Mouse (Mus musculus): ENCODE data around the gene Adam1a. TPM values are rescaled to one million over a fixed set of nuclear protein-coding genes. Genes with fewer than 3 reads are reported as not detected.

Gene Adam1a
- polyA plus RNA-seq, 1 experiment from 2014 or later, result 2.4 TPM

- no peak overlapping the region for H3K9ac ChIP-seq (ENCODE audit: low read depth, low read length)
- H3K9me3 ChIP-seq (ENCODE audit: control insufficient read depth, low read length), result no peaks in the 10 kb centered on the region
- no peak overlapping the region for H3K4me3 ChIP-seq (ENCODE audit: low read length)
- no peak overlapping the region for H3K4me2 ChIP-seq (replicated peaks; ENCODE audit: low read depth, low read length)
- H3K27me3 ChIP-seq (ENCODE audit: control insufficient read depth, insufficient read depth, low read length), result no peaks in the 10 kb centered on the region
- H3K36me3 ChIP-seq (ENCODE audit: control insufficient read depth, insufficient read depth, low read length), result peaks cover 17% of the 10 kb centered on the region; the same call in 1 of the 2 replicates
- WGBS, result 85% methylated on average over 7 of the region's 7 CpGs
- ATAC-seq (ENCODE audit: low FRiP score, low TSS enrichment), result no peak
- no peak overlapping the region for H3K27ac ChIP-seq (ENCODE audit: low read depth, low read length)
- H3K4me1 ChIP-seq (ENCODE audit: control insufficient read depth, insufficient read depth, low read length), result peaks cover 11% of the 10 kb centered on the region
Observed at GRCm38 (mm10) chr5:121541235-121541634, 4.0 kb downstream of the Adam1a start.

- H3K9me3 ChIP-seq (ENCODE audit: control insufficient read depth, low read length), result no peaks in the 10 kb centered on the region
- 90% methylated on average over 5 of the region's 5 CpGs for WGBS
- H3K4me3 ChIP-seq (ENCODE audit: low read length), result no peak overlapping the region
- no peak for ATAC-seq (ENCODE audit: low FRiP score, low TSS enrichment)
- H3K27ac ChIP-seq (ENCODE audit: low read depth, low read length), result no peak overlapping the region
- H3K4me2 ChIP-seq (replicated peaks; ENCODE audit: low read depth, low read length), result no peak overlapping the region
- no peak overlapping the region for H3K9ac ChIP-seq (ENCODE audit: low read depth, low read length)
- H3K27me3 ChIP-seq (ENCODE audit: control insufficient read depth, insufficient read depth, low read length), result no peaks in the 10 kb centered on the region
- H3K4me1 ChIP-seq (ENCODE audit: control insufficient read depth, insufficient read depth, low read length), result peaks cover 11% of the 10 kb centered on the region
- H3K36me3 ChIP-seq (ENCODE audit: control insufficient read depth, insufficient read depth, low read length), result peaks cover 28% of the 10 kb centered on the region
Observed at GRCm38 (mm10) chr5:121540066-121540465, 5.2 kb downstream of the Adam1a start.

- H3K4me3 ChIP-seq (ENCODE audit: low read length), result no peak overlapping the region
- no peaks in the 10 kb centered on the region for H3K9me3 ChIP-seq (ENCODE audit: control insufficient read depth, low read length)
- H3K4me2 ChIP-seq (replicated peaks; ENCODE audit: low read depth, low read length), result no peak overlapping the region
- peaks cover 50% of the 10 kb centered on the region for H3K36me3 ChIP-seq (ENCODE audit: control insufficient read depth, insufficient read depth, low read length)
- no peak for ATAC-seq (ENCODE audit: low FRiP score, low TSS enrichment)
- no peak overlapping the region for H3K27ac ChIP-seq (ENCODE audit: low read depth, low read length)
- no peaks in the 10 kb centered on the region for H3K27me3 ChIP-seq (ENCODE audit: control insufficient read depth, insufficient read depth, low read length)
- H3K9ac ChIP-seq (ENCODE audit: low read depth, low read length), result no peak overlapping the region
- H3K4me1 ChIP-seq (ENCODE audit: control insufficient read depth, insufficient read depth, low read length), result no peaks in the 10 kb centered on the region
- WGBS, result 85% methylated on average over 2 of the region's 2 CpGs
Observed at GRCm38 (mm10) chr5:121537588-121537987, 7.7 kb downstream of the Adam1a start.

- Histone ChIP-seq H3K36me3 (ENCODE audit: control insufficient read depth, insufficient read depth, low read length) (peaks cover 55% of the 10 kb centered on the region), H3K4me3 (ENCODE audit: low read length) (no peak overlapping the region), H3K27me3 (ENCODE audit: control insufficient read depth, insufficient read depth, low read length) (no peaks in the 10 kb centered on the region), H3K4me1 (ENCODE audit: control insufficient read depth, insufficient read depth, low read length) (no peaks in the 10 kb centered on the region), H3K9ac (ENCODE audit: low read depth, low read length) (no peak overlapping the region), H3K9me3 (ENCODE audit: control insufficient read depth, low read length) (no peaks in the 10 kb centered on the region), H3K27ac (ENCODE audit: low read depth, low read length) (no peak overlapping the region), H3K4me2 (replicated peaks; ENCODE audit: low read depth, low read length) (no peak overlapping the region)
- WGBS, result 75% methylated on average over 7 of the region's 7 CpGs
- ATAC-seq (ENCODE audit: low FRiP score, low TSS enrichment), result no peak
Observed at GRCm38 (mm10) chr5:121536921-121537555, 8.2 kb downstream of the Adam1a start.

GRCm38 (mm10) chr5:121535116-121535515 is 10.2 kb downstream of the Adam1a start:
- 92% methylated on average over 3 of the region's 3 CpGs for WGBS
- Histone ChIP-seq H3K27ac (ENCODE audit: low read depth, low read length) (no peak overlapping the region), H3K4me2 (replicated peaks; ENCODE audit: low read depth, low read length) (no peak overlapping the region), H3K4me3 (ENCODE audit: low read length) (no peak overlapping the region), H3K36me3 (ENCODE audit: control insufficient read depth, insufficient read depth, low read length) (peaks cover 70% of the 10 kb centered on the region), H3K27me3 (ENCODE audit: control insufficient read depth, insufficient read depth, low read length) (no peaks in the 10 kb centered on the region), H3K4me1 (ENCODE audit: control insufficient read depth, insufficient read depth, low read length) (no peaks in the 10 kb centered on the region), H3K9me3 (ENCODE audit: control insufficient read depth, low read length) (no peaks in the 10 kb centered on the region), H3K9ac (ENCODE audit: low read depth, low read length) (no peak overlapping the region)
- no peak for ATAC-seq (ENCODE audit: low FRiP score, low TSS enrichment)

- 94% methylated on average over 5 of the region's 5 CpGs for WGBS
- peaks cover 76% of the 10 kb centered on the region for H3K36me3 ChIP-seq (ENCODE audit: control insufficient read depth, insufficient read depth, low read length)
Observed at GRCm38 (mm10) chr5:121534521-121534920, 10.8 kb downstream of the Adam1a start.

GRCm38 (mm10) chr5:121526961-121527360 is 18.3 kb downstream of the Adam1a start:
- H3K9ac ChIP-seq (ENCODE audit: low read depth, low read length), result no peak overlapping the region
- 88% methylated on average over 8 of the region's 8 CpGs for WGBS
- H3K9me3 ChIP-seq (ENCODE audit: control insufficient read depth, low read length), result no peaks in the 10 kb centered on the region
- H3K4me3 ChIP-seq (ENCODE audit: low read length), result no peak overlapping the region
- H3K27ac ChIP-seq (ENCODE audit: low read depth, low read length), result no peak overlapping the region
- no peaks in the 10 kb centered on the region for H3K27me3 ChIP-seq (ENCODE audit: control insufficient read depth, insufficient read depth, low read length)
- H3K36me3 ChIP-seq (ENCODE audit: control insufficient read depth, insufficient read depth, low read length), result peaks cover 79% of the 10 kb centered on the region
- no peaks in the 10 kb centered on the region for H3K4me1 ChIP-seq (ENCODE audit: control insufficient read depth, insufficient read depth, low read length)
- ATAC-seq (ENCODE audit: low FRiP score, low TSS enrichment), result no peak
- no peak overlapping the region for H3K4me2 ChIP-seq (replicated peaks; ENCODE audit: low read depth, low read length)

More at GRCm38 (mm10) chr5:121534521-121534920, 10.8 kb downstream of the Adam1a start:
- no peak overlapping the region for H3K9ac ChIP-seq (ENCODE audit: low read depth, low read length)
- H3K27me3 ChIP-seq (ENCODE audit: control insufficient read depth, insufficient read depth, low read length), result no peaks in the 10 kb centered on the region
- H3K4me1 ChIP-seq (ENCODE audit: control insufficient read depth, insufficient read depth, low read length), result no peaks in the 10 kb centered on the region
- ATAC-seq (ENCODE audit: low FRiP score, low TSS enrichment), result no peak
- H3K27ac ChIP-seq (ENCODE audit: low read depth, low read length), result no peak overlapping the region
- no peak overlapping the region for H3K4me3 ChIP-seq (ENCODE audit: low read length)
- H3K4me2 ChIP-seq (replicated peaks; ENCODE audit: low read depth, low read length), result no peak overlapping the region
- no peaks in the 10 kb centered on the region for H3K9me3 ChIP-seq (ENCODE audit: control insufficient read depth, low read length)

- no peak overlapping the region for H3K4me2 ChIP-seq (replicated peaks; ENCODE audit: low read depth, low read length)
- ATAC-seq (ENCODE audit: low FRiP score, low TSS enrichment), result no peak
Observed at GRCm38 (mm10) chr5:121526526-121526925, 18.8 kb downstream of the Adam1a start.

GRCm38 (mm10) chr5:121525774-121526450 is 19.4 kb downstream of the Adam1a start:
- no peak overlapping the region for H3K4me2 ChIP-seq (replicated peaks; ENCODE audit: low read depth, low read length)
- H3K9ac ChIP-seq (ENCODE audit: low read depth, low read length), result no peak overlapping the region
- no peak for ATAC-seq (ENCODE audit: low FRiP score, low TSS enrichment)
- WGBS, result 88% methylated on average over 14 of the region's 14 CpGs
- no peak overlapping the region for H3K4me3 ChIP-seq (ENCODE audit: low read length)
- H3K36me3 ChIP-seq (ENCODE audit: control insufficient read depth, insufficient read depth, low read length), result peaks cover 78% of the 10 kb centered on the region
- no peaks in the 10 kb centered on the region for H3K27me3 ChIP-seq (ENCODE audit: control insufficient read depth, insufficient read depth, low read length)
- H3K4me1 ChIP-seq (ENCODE audit: control insufficient read depth, insufficient read depth, low read length), result no peaks in the 10 kb centered on the region
- no peaks in the 10 kb centered on the region for H3K9me3 ChIP-seq (ENCODE audit: control insufficient read depth, low read length)
- H3K27ac ChIP-seq (ENCODE audit: low read depth, low read length), result no peak overlapping the region

More at GRCm38 (mm10) chr5:121526526-121526925, 18.8 kb downstream of the Adam1a start:
- WGBS, result 92% methylated on average over 7 of the region's 7 CpGs
- Histone ChIP-seq H3K9ac (ENCODE audit: low read depth, low read length) (no peak overlapping the region), H3K27ac (ENCODE audit: low read depth, low read length) (no peak overlapping the region), H3K4me1 (ENCODE audit: control insufficient read depth, insufficient read depth, low read length) (no peaks in the 10 kb centered on the region), H3K36me3 (ENCODE audit: control insufficient read depth, insufficient read depth, low read length) (peaks cover 79% of the 10 kb centered on the region), H3K4me3 (ENCODE audit: low read length) (no peak overlapping the region), H3K9me3 (ENCODE audit: control insufficient read depth, low read length) (no peaks in the 10 kb centered on the region), H3K27me3 (ENCODE audit: control insufficient read depth, insufficient read depth, low read length) (no peaks in the 10 kb centered on the region)

Measured in kidney, embryonic 14.5 days (tissue).